Mouse (Mus musculus): ENCODE measurements at regions not wholly inside any gene's neighbourhood (a gene's known extent, or its start where the extent isn't known, plus 50 kb on each side); places are given as distances from the start of the nearest gene placed in this dataset.
A peak's percentile ranks its signal among the peaks of the same experiment; 100 is the strongest.

DNA sequence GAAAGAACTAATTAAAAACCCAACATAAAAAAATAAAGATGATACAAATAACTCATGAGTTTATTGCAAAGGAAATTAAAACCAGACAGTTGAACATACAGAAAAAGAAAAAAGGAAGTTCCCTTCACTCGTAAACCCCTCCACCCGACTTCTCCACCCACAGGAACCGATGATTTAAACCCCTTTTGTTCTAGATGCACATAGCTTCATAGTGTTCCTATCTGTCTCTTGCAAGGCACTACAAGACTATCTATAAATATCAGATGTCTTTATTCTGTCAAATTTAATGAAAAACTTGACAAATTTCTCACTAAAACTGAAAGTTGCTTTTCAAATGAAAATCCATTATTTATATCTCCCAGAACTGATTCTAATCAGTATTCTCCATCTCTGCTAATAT, 100.2 kb downstream of the Kctd12 start:
- no peak for DNase-seq (ENCODE audit: low spot score in 2 of 2)

DNA sequence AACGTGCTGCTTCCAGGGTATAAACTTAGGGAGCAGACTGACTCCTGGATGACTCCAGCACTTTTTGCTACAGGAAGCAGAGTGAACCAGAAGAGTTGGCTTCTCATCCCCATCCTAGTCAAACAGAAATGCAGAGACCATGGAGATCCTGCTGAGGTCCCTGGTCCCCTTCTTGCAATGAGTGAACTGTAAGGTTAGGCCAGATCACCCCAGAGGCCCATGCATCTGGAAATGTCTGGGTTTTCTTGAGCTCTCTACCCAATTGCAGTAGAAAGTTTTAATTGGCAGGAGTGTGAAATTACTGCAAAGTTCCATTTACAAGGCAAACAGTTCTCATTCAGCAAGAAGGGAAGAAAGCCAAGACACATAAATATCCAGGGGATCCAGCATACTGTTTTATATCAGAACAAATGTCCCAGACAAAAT, 101.8 kb downstream of the Kctd12 start:
- no peak for DNase-seq (ENCODE audit: low spot score in 2 of 2)

DNA sequence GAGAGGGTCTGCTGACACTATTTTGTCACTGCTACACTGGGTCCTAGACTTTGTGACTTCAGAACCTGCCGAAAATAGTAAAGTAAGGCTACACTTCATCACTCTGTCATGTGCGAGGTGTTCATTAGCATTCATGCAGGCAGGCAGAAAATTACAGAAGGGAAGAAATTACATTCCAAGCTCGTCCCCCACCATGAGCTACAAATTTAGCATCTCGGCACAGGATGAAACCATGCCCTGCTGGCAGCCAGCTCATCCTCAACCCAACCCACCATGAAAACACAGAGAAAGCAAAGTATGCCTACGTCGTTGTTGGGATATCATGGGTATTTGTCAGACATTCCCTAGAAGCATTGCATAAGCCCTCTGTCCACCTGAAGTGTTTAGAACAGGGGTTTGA, 103.9 kb downstream of the Kctd12 start:
- DNase-seq (ENCODE audit: low spot score in 2 of 2): no peak

DNA sequence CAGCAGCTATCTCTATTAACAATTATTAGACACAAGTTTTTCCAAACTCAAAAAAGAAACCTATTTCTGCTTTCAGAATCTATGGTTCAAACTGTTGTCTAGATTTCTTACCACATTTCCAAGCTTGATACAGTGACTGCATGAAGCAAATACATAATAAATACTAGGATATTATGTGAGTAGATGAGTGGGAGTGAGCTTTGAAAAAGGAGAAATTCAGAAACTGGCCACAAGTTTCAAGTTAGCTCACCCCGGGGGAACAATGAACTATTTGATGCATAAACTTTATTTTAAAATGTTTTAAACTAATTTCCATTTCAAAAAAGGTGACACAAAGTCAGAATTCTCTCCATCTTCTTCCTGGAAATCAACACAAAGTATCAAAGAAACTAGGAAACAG, 114.3 kb downstream of the Kctd12 start:
- no peak for DNase-seq (ENCODE audit: low spot score in 2 of 2)

DNA sequence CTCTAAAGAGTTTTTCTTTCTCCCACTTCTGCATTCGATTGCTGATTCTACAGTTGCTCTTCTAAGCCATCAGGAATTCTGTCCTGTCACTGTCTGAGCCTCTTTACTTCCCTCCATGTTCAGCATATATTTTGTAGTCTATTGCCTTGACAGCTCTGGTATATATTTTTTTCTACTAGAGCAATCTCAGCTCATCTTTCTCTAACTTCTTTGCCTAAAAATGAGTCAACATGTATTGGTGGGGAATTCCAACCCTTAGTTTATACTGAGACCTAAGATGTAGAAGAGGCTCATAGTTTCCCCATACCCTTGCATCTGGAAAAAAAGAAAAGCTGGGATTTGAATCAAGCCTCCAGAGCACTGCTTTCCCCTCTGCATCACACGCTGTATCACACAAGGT, 114.7 kb downstream of the Kctd12 start:
- DNase-seq (ENCODE audit: low spot score in 2 of 2): no peak

DNA sequence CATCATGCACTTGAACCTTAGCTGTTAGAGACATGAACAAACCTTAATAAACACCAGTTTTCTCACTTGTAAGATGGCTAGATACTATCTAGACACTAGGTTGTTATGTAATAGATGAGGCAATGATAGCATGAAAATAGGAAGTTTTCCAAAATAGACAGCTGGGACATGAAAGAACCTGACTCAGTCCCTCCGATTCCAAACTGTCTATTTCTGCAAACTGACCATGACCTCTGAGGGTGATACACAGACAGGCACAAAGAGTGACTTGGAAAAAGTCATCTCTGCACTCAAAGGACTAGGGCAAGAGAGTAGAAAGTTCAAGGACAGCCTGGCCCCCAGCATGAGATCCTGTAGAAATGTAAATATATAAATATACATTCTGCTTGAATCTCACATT, 115.9 kb downstream of the Kctd12 start:
- DNase-seq (ENCODE audit: low spot score in 2 of 2): no peak

DNA sequence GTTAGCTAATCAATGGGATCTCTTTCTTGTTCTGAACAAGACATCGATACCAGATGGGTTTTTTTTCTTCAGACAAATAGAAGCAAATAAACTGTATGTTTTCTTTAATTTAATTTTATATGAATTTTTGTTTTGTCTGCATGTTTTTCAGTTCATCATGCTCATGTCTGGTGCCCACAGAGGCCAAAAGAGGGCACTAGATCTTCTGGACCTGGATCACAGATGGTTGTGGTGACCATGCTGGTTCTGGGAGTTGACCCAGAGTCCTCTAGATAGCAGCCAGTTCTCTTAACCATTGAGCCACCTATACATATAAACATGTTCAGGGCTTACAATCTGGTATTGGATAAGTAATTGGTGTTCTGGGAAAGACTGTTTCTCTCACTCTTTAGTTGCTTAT, 120.7 kb downstream of the Kctd12 start:
- DNase-seq (ENCODE audit: low spot score in 2 of 2): no peak

DNA sequence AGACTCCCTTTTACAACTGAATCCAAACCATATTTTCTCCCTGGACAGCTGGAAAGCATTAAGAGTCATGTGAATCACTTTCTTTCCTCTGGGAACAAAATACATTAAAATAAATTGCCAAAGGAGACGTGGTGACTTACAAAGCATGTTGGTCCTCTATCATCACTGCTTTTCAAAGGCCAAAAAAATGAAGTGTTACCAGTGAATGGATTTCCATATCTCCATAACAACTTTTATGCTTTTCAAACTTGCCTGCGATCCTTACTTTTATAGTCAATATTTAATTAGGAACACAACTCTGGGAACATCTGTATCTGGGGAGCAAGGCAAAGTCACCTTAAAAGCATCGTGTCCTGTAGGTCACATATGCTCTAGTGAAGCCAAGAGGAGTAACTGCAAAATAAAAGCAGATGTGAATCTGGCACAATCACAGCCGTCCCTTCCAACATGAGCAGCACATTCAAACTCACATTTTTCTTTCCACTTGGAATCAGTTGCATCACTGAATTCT, 123.0 kb downstream of the Kctd12 start:
- no peak for DNase-seq (ENCODE audit: low spot score in 2 of 2)

DNA sequence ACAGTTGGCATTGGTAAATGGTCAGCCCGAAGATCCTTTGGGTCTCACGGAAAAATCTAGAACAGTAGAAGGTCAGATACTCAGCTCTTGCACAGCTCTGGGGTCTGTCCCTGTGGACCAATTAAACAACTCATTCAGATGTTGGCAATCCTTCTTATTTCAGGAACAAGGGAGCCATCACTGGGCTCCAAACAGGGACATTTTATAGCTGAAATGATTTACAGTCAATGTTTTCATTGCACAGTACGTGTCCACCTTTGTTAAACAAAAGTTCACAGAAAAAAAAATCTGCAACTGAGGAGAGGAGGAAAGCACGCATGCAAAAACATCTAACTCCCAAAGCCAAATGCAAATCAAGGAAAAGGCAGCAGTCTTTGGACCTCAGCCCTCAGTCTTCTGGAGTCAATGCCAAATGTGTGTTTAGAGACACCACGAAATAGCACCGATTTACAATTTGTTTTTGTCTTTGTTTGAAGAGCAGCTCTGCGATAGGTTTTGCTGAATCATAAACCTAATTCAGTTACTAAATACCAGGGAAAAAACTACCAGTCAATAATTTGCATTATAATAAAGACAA, 127.1 kb downstream of the Kctd12 start:
- DNase-seq (ENCODE audit: low spot score in 2 of 2): no peak

DNA sequence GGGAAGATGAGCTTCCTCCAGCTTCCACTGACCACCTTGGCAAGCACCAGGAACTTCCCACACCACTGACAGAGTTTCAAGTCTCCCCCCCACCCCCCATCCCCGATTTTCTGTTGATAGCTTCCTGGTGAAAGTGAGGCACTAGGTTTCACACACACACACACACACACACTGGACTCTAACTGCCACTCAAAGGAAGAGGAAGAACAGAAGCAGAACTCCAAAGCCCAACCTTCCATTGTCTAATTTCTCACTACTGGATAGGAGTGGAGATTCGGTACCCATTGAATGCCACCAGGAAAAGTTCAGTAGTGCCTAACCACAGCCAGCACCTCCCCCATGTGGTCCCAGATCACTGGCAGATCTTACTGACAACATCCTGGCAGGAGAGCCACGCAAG, 138.7 kb downstream of the Kctd12 start:
- DNase-seq (ENCODE audit: low spot score in 2 of 2): no peak

DNA sequence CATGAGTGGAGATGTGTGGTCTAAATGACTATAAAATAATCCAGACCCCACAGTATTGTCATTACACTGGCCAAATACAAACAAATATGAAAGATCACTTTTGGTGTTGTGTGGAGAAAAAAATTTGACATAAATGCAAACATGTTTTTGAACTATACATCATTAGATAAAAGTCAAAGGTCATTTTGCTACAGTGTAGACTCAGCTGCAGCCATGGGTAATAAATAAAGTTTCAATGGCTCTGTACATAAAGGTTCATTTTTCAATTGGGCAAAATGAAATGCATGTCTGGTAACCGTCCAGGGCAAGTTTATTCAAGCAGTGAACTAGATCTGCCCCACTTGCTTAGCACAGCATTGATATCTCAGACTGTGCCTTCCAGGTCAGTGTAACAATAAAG, 144.8 kb downstream of the Kctd12 start:
- no peak for DNase-seq (ENCODE audit: low spot score in 2 of 2)

DNA sequence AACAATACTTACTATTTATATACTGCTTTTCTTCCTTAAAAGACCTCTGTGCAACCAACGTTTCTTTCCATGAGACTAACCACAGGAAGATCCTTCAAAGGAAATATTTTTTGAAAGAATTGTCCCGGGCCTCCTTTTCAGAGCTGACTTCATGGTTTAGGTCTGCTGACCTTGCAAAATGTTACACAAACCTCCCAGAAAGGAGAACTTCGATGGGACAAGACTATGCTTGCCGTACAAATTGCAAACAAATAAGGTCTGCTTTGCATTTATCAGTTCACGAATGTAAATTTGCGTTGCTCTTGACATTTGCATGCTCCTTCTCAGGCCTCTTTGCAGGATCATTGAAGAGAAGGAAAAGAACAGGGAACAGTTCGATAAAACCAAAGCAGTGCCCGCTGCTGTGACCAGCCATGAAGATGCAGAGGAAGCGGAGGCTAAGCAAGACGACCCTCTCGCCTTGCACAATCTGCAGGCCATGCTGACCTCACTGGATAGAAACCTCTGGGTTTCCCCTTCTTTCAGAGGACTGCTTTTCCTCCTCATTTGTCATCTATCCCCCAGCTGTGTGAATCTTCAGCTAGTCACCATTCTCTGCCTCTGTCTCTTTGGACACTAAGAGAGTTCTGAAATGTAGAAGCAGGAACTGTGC, 147.2 kb downstream of the Kctd12 start:
- DNase-seq (ENCODE audit: low spot score in 2 of 2): no peak

DNA sequence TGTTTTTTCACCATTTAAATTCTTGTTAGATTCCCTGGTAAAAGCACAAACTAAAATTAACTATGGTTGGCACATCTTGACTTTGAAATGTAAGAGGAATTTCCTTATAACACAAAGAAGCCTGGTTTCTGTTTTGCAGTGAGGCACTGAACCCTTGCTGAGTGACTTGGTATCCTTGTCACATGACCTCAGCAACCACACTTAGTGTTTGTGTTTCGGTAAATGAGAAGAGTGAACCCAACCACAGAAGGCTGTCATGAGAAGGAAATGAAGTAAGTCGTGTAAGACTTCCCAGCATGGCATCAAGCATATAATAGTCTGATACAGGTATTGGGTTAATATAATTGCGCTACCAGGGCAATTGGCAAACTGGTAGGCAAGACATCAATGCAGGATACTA, 154.0 kb downstream of the Kctd12 start:
- DNase-seq (ENCODE audit: low spot score in 2 of 2): no peak

DNA sequence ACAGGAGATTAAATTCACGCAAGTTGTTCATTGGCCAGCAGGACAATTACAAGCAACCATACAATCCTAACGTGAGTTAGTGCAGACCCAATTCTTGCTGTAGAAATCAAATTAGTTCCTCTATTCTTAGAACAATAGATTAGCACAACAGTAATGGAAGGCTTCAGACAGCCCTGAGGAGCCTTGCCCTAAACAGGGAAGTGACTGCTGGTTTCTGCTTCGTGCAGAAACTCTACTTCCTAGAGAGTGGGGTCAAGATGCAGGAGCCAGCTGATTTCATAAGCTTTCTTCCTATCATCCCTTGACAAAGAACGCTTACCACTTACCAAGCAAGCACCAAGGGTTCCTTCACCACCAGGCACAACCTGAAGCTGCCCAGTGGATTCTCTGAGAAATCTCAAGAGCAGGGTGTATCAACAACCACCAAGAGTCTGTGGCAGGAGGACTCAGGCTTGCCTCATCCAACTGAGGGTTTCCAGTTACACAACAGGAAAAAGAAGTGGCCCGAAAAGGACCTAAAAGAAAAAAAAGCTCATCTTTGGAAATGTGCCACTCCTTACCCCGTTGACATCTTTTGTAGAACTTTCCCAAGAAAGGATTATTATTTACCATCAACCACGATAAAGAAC, 154.6 kb downstream of the Kctd12 start:
- DNase-seq (ENCODE audit: low spot score in 2 of 2): no peak

DNA sequence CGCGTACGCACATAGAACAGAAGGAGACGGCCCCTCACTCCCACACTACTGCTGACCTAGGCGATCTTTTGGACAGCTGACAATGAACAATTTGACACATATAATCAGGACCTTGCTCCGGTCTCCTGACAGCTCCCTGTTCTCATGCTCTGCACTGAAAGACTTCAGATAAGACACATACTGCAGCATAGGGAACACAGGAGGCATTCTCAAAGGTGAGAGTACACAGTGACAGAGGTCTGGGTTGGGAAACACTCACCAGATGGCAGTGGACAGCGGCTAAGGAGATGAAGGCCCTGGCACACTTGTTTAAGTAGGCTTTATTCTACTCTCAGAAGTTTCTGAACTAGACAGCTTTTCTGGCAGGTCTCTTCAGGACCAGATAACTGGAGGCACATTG, 156.9 kb downstream of the Kctd12 start:
- DNase-seq (ENCODE audit: low spot score in 2 of 2): no peak

DNA sequence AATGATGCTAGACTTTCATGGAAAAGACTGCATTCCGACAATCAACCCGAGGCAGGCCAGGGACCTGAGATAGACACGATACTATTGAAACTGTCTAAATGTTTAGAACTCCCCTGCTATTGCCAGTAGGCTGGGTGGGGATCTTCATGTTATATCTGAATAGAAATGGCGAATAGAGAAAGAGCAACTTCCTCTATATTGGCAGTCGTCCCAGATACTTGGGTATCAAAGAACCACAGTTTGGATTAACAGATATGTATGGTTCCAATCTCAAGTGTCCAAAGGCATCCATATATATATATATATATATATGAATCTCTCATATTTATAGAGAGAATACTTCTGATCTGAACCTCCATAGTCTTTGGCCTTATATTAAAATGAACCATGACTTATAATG, 161.8 kb downstream of the Kctd12 start:
- DNase-seq (ENCODE audit: low spot score in 2 of 2): no peak

DNA sequence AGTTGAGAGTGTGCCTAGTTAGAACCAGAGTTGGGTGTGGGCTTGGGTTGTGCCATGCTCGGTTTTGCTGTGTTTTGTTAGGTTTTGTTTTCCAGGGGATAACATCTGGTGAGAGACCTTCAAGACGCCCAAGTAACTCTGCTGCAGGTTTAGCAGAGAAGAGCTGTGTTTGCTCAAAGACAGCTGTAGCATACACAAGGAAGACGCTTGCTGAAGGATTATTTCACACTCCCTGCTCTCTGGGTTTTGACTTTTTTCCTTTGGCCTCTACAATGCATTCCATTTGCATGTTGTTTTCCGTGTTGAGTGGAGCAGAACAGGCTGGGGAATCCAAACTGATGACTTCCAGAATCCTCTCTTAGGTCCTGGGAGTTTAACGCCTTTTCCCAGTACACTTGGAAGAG, 170.8 kb downstream of the Kctd12 start:
- DNase-seq (ENCODE audit: low spot score in 2 of 2): peak in 1 of 2 experiments; percentile 10

DNA sequence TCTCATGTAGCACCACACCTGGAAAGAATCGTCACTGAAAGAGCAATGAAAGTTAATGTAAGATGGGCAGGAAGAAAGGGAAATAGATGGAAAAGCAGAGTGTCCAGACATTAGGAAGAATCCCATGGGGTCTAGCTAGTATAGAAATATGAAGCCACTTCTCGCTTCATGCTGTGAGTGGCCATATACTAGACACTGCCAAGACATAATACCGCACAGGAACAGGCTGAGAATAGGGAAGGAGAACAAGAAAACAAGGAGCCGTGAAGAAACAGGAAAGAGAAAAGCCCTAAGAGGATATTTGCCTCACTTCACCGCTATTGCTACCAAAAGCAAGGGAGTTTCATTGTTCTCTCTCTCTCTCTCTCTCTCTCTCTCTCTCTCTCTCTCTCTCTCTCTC, 171.4 kb downstream of the Kctd12 start:
- no peak for DNase-seq (ENCODE audit: low spot score in 2 of 2)

DNA sequence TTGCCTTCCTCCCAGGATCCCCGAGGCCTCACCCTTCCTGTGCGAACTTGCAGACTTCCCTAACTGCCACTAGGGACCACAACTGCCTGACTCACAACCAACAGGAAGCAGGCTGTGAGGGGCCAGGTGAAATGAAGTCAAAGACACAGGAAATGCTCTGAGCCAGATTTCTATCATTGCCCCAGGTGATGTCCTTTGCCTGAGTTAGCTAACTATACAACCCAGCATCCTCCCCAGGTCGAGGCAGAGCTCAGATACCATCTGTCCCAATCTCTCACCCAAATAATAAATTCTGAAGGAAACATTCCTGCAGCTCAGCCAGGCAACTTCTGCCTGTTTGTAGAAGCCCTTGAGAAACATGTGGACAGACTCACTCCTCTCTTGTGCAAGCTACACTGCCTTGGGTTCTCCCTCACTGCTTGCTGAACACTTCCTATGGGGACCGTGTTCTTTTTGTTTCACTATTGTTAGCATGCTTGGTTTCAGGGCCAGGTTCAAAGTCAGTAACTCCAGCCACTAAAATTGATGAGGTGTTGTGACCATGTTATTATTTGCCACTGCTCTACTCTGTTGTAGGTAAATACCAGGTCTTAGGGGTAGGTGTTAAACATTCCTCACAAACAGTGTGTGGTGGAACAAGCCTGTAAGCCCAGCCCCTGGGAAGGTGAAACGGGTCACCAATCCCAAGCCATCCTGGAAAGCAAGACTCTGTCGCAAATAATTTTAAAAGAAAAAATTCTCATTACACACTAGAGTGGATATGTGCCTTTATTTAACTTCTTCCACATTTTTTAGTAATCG, 172.1 kb downstream of the Kctd12 start:
- DNase-seq (ENCODE audit: low spot score in 2 of 2): peak; percentile 57 to 62

DNA sequence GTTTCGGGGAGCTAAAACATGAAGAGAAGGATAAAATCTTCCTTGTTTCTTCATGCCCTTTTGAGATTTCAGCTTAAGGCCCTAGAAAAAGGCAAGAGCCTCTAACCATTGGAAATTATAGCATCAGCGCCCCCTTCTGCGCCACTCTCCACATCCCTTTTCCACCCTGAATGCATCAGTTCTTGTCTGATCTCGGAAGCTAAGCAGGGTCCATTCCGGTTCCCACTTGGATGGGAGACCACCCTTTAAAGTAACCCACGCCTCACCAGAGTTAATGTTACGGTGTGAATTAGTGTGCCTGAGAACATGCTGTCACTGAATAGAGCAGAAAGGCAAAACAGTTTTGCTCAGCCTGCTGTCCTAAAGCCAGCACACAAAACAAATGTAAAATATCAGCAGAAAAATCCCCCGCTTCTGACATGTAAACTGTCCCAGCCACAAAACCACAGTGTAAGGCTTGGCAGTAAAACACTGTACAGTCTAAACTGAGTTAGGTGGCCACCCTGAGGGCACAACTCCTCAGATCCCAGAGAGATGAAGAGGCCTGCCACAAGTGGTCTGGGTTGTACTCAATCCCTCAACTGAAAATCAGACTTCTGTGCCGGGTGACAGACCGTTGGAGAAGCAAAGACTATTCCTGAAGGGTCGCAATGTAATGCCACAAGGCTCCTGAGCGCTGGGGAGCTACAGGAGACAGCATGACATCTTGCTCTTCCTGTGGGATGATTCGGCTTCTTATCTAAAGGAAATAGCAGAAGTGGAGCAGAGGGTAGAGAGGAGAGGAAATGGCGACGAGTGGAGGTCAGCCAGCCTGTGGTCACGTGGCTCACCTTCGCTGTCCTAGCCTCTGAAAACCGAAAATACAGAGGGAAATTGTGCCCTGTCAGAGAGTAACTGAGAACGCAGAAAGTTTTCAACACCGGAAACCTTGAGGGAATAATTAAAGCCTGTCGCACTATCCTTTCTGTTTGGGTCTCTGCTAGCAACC, 176.2 kb downstream of the Kctd12 start:
- peak in 1 of 2 experiments; percentile 50 for DNase-seq (ENCODE audit: low spot score in 2 of 2)

DNA sequence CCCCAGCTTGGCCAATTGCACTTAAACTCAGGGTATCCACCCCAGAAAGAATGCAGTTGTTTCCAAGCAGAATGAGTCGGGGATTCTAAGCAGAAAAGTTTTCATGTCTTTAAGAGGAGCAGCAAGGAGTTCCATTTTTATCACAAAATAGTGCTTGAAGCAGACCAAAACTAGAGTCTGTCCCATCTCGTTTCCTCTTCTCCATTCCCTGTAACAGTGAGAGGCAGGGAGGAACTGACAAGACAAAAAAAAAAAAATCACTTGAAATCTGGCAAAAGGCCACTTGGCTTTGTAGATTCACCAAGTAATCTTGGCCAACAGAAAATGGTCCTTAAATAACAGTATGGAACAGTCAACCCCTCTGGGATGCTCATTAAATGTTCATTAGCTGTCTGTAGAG, 186.8 kb downstream of the Kctd12 start:
- DNase-seq (ENCODE audit: low spot score in 2 of 2): no peak
